Mouse (Mus musculus) heart, postnatal 25 days (tissue): ENCODE data around the gene Pou2af1. TPM values are rescaled to one million over a fixed set of nuclear protein-coding genes. Genes with fewer than 3 reads are reported as not detected.

Experiments
- DNase-seq: peaks from one replicate; pipeline ENCODE4 v3.0.0; 2022; ENCODE audit warnings: low spot score
- intact Hi-C: fragments of 180-260 bp; cut with DNase I; formaldehyde crosslinking; loops from one replicate; pipeline ENCODE4 v1.15.1; 2025
- total RNA-seq, 2 experiments: library from RNA; stranded (reverse); gene quantifications; 2 replicates each; pipeline ENCODE4 v1.2.3; 2021

Gene Pou2af1
- total RNA-seq, 2 experiments from 2014 or later = 0.26 to 0.48 TPM

- no peak for DNase-seq
- intact Hi-C loops = no loop called here
Observed at GRCm38 (mm10) chr9:51215311-51215710, 1.8 kb downstream of the Pou2af1 start.

GRCm38 (mm10) chr9:51215949-51216348 is 2.4 kb downstream of the Pou2af1 start:
- intact Hi-C loops = no loop called here

GRCm38 (mm10) chr9:51225636-51226166 is 12.2 kb downstream of the Pou2af1 start:
- no peak for DNase-seq
- intact Hi-C loops = no loop called here

More at GRCm38 (mm10) chr9:51215949-51216348, 2.4 kb downstream of the Pou2af1 start:
- DNase-seq = no peak

- intact Hi-C loops = no loop called here
- DNase-seq = no peak
Observed at GRCm38 (mm10) chr9:51230701-51231389, 17.3 kb downstream of the Pou2af1 start.

- no peak for DNase-seq
- intact Hi-C loops = no loop called here
Observed at GRCm38 (mm10) chr9:51232163-51232562, 18.7 kb downstream of the Pou2af1 start.

GRCm38 (mm10) chr9:51238741-51239385 is 25.4 kb downstream of the Pou2af1 start:
- DNase-seq = no peak
- intact Hi-C loops = no loop called here

- no peak for DNase-seq
- intact Hi-C loops = no loop called here
Observed at GRCm38 (mm10) chr9:51256780-51257502, 43.4 kb downstream of the Pou2af1 start.

- DNase-seq = no peak
- intact Hi-C loops = no loop called here
Observed at GRCm38 (mm10) chr9:51258426-51258825, 44.9 kb downstream of the Pou2af1 start.

GRCm38 (mm10) chr9:51268852-51269251 is 55.3 kb downstream of the Pou2af1 start:
- intact Hi-C loops = no loop called here
- DNase-seq = no peak

- intact Hi-C loops = no loop called here
- DNase-seq = no peak
Observed at GRCm38 (mm10) chr9:51271073-51271472, 57.6 kb downstream of the Pou2af1 start.

GRCm38 (mm10) chr9:51272102-51272501 is 58.6 kb downstream of the Pou2af1 start:
- intact Hi-C loops = no loop called here
- DNase-seq = no peak

- intact Hi-C loops = no loop called here
Observed at GRCm38 (mm10) chr9:51273581-51274154, 60.2 kb downstream of the Pou2af1 start.

GRCm38 (mm10) chr9:51274678-51275077 is 61.2 kb downstream of the Pou2af1 start:
- no peak for DNase-seq
- intact Hi-C loops = no loop called here

More at GRCm38 (mm10) chr9:51273581-51274154, 60.2 kb downstream of the Pou2af1 start:
- no peak for DNase-seq

GRCm38 (mm10) chr9:51277834-51278498 is 64.5 kb downstream of the Pou2af1 start:
- intact Hi-C loops = no loop called here
- DNase-seq = no peak

- peak; percentile 67 for DNase-seq
- intact Hi-C loops = no loop called here
Observed at GRCm38 (mm10) chr9:51278500-51279381, 65.2 kb downstream of the Pou2af1 start, which contains the start of gene Colca2. Gene Colca2, minus strand, starts transcription at chr9:51278569.

- DNase-seq = no peak
- intact Hi-C loops = no loop called here
Observed at GRCm38 (mm10) chr9:51286079-51286478, 72.6 kb downstream of the Pou2af1 start.
